Mouse (Mus musculus) liver, postnatal 0 days (tissue): ENCODE results near the gene Tmem40.

ENCODE experiments used
- CTCF ChIP-seq: sonication (generic); IDR thresholded peaks from 2 replicates; pipeline ENCODE4 v1.5.1; 2016; ENCODE audit warnings: antibody characterized with exemption, low read depth
- EP300 ChIP-seq: IDR thresholded peaks from 2 replicates; pipeline ENCODE4 v1.6.1; 2016; ENCODE audit warnings: antibody characterized with exemption, low read depth, mild to moderate bottlenecking

GRCm38 (mm10) chr6:115734909-115735308, 27.3 kb downstream of the Tmem40 start:
- TF ChIP-seq CTCF (peak; percentile 69), EP300 (no peak)
